Mouse (Mus musculus): Measurements from ENCODE around the gene Fiz1. TPM values are rescaled to one million over a fixed set of nuclear protein-coding genes. Genes with fewer than 3 reads are reported as not detected.
"Not testable (repeated sequence)": the region's sequence is repeated elsewhere in the genome, so short reads cannot be mapped to it uniquely, and the experiment has no call there.

Fiz1 gene
- polyA plus RNA-seq, 1 experiment from 2014 or later, result 46.4 TPM

DNA sequence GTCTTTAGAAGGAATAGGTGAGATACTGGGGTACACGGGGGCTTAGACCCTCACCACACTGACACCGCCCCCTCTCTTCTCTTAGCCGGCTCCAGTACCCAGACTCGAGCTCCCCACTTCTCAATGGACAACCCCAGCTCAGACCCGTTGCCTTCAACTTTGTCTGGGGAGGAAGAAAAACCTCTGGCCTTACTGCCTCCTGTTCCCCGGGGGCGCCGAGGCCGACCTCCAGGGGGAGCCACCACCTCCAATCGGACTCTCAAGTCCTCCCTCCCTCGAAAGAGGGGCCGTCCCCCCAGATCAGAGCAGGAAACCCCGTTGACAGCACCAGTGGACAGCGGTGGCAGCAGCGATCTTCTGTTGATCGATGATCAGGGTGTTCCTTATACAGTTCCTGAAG, 2.9 kb upstream of the Fiz1 start:
- DNase-seq (no peak), ATAC-seq (ENCODE audit: insufficient read depth) (no peak)
- Histone ChIP-seq H3K36me3 (ENCODE audit: insufficient read depth) (peaks cover 16% of the 10 kb centered on the region), H3K27ac (ENCODE audit: low read depth) (no peak overlapping the region), H3K4me3 (ENCODE audit: low read depth, low read length) (no peak overlapping the region), H3K9me3 (ENCODE audit: low read depth, low read length) (no peaks in the 10 kb centered on the region), H3K9ac (no peak overlapping the region), H3K27me3 (ENCODE audit: insufficient read depth, low read length) (no peaks in the 10 kb centered on the region), H3K4me1 (ENCODE audit: insufficient read depth) (no peaks in the 10 kb centered on the region), H3K4me2 (no peak overlapping the region)
- 93% methylated on average over 16 of the region's 16 CpGs for WGBS
- no peak for TF ChIP-seq CTCF (IDR thresholded peaks at IDR 0.05; ENCODE audit: low read depth)

DNA sequence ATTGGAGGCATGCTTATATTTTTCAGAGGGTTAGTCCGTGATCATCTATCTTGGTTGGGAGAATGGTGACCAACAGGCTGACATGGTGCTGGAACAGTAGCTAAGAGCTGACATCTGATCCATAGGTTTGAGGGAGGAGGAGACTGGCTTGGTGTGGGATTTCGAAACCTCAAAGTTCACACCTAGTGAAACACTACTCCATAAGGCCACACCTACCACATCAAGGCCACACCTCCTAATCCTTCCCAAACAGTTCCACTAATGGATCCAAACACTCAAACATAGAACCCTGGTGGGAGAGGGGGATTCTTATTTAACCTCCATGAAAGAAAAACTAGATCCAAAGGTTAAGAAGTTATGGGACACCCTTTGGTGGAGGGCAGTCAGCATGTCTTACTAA, 2.4 kb upstream of the Fiz1 start:
- Histone ChIP-seq H3K4me1 (ENCODE audit: insufficient read depth) (no peaks in the 10 kb centered on the region), H3K4me2 (no peak overlapping the region), H3K9me3 (ENCODE audit: low read depth, low read length) (no peaks in the 10 kb centered on the region), H3K4me3 (ENCODE audit: low read depth, low read length) (no peak overlapping the region), H3K9ac (no peak overlapping the region), H3K27me3 (ENCODE audit: insufficient read depth, low read length) (no peaks in the 10 kb centered on the region), H3K36me3 (ENCODE audit: insufficient read depth) (peaks cover 15% of the 10 kb centered on the region), H3K27ac (ENCODE audit: low read depth) (no peak overlapping the region)
- ATAC-seq (ENCODE audit: insufficient read depth) (no peak), DNase-seq (no peak)
- WGBS, result 85% methylated on average over 2 of the region's 2 CpGs
- TF ChIP-seq CTCF (IDR thresholded peaks at IDR 0.05; ENCODE audit: low read depth), result no peak

DNA sequence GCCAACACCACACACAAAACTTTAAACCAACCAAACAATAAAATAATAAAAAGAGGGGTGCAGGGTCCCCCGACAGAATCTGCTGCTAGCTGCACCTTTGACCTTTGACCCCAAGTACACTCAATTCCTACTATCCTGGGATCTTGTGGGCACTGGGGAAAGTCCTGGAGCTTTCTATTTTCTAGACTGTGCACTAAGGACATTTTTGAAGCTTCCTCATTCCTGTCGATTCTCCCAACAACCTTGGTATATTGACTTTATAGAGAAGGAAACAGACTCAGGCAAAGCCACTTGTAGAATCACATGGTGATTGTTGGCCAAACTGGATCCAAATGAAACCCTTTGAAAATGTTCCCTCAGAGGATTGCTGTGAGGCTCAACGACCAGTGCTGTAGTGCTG, 1.6 kb upstream of the Fiz1 start:
- no peak for TF ChIP-seq CTCF (IDR thresholded peaks at IDR 0.05; ENCODE audit: low read depth)
- ATAC-seq (ENCODE audit: insufficient read depth) (no peak), DNase-seq (peak; percentile 24)
- Histone ChIP-seq H3K9ac (peak overlapping the region; percentile 67), H3K4me1 (ENCODE audit: insufficient read depth) (no peaks in the 10 kb centered on the region), H3K27me3 (ENCODE audit: insufficient read depth, low read length) (no peaks in the 10 kb centered on the region), H3K4me2 (peak overlapping the region; percentile 66), H3K4me3 (ENCODE audit: low read depth, low read length) (peak overlapping the region; percentile 62), H3K36me3 (ENCODE audit: insufficient read depth) (peaks cover 19% of the 10 kb centered on the region), H3K27ac (ENCODE audit: low read depth) (peak overlapping the region; percentile 97), H3K9me3 (ENCODE audit: low read depth, low read length) (no peaks in the 10 kb centered on the region)
- WGBS, result 46% methylated on average over 3 of the region's 3 CpGs

DNA sequence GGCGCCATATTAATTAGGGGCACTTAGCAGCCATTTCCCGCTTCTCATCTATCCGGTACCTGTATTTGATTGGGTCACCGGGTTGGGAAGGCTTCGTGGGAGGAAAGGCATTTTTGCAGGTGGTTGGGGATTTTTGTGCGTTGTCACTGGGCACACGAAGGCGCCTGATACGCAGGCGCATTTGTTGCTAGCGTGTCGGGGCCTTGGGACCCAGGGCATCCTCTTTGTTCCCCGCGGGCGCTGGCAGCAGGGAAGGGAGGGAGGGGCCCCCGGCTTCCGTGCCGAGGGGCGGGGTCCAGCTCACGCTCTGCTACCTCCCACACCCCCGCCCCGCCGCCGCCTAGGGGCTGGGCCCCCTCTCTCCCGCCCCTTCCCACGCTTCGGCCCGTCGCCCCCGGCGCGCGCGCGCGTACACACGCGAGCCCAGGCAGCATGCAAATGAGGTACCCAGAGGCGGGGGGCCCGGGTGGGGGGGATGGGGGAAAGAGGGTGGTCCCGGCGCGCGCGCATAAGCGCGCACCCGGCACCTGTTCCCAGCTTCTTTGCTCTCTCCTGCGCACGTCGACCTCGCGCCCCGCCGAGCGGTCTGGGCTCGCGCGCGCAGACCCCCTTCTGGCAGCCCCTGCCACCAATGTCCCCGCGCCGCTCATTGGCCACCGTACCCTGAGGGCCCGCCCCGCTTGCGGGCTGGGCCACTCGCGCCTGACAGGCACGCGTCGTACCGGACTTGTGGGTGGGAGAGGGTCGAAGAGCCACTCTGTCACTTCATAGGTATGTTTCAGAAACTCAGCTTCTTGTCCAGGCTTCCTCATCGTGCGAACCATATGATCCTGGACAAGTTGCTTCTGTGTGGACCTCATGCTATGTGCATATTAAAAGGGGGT, 863 bp upstream of the Fiz1 start, which contains the start of gene Gm44973:
Gene Gm44973, plus strand, starts transcription at position 379 of the 884 bp plus-strand sequence.
- no peak for TF ChIP-seq CTCF (IDR thresholded peaks at IDR 0.05; ENCODE audit: low read depth)
- Histone ChIP-seq H3K9ac (peak within 1 kb of the TSS; percentile 76), H3K27me3 (ENCODE audit: insufficient read depth, low read length) (no peaks in the 10 kb centered on the region), H3K27ac (ENCODE audit: low read depth) (peak within 1 kb of the TSS; percentile 97), H3K4me1 (ENCODE audit: insufficient read depth) (no peaks in the 10 kb centered on the region), H3K4me2 (peak within 1 kb of the TSS; percentile 66), H3K36me3 (ENCODE audit: insufficient read depth) (peaks cover 26% of the 10 kb centered on the region), H3K4me3 (ENCODE audit: low read depth, low read length) (peak within 1 kb of the TSS; percentile 62), H3K9me3 (ENCODE audit: low read depth, low read length) (no peaks in the 10 kb centered on the region)
- peak; percentile 77 for ATAC-seq (ENCODE audit: insufficient read depth)
- peak; percentile 95 for DNase-seq
- WGBS, result 1% methylated on average over 67 of the region's 76 CpGs

DNA sequence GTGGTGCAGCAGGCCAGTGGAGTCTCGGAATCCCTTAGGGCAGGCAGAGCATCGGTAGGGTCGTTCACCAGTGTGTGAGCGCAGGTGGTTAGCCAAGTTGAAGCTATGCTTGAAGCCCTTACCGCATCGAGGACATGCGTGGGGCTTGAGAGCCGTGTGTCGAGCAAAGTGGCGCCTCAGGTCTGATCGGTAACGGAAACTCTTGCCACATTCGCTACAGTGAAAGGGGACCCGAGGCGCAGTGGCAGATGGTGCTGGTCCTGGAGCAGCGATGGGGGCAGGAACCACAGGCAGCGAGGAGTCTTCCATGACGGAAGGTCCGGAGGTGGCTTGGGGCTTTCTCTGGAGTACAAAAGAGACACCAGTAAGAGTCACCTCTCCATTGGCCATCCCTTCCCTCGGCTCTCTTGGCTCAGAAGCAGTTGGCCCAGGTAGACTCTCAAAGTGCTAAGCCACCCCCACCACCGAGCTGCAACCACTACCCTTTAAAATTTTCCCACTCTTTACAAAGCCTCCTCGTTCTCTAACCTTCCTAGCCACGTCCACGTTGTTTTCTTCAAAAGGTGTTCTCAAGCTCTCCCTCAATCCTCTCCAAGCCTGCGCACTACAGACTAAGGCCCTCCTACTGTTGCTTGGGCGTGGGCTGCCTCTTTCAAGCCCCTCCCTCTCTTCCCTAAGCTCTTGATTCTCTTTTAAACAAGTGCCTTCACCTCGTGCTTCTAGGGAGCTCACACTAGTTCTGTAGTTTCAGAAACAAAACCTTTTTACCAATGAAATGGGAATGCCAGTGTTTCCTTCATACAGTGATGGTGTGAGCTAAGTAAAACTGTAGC, 1.6 kb downstream of the Fiz1 start:
- 86% methylated on average over 27 of the region's 27 CpGs for WGBS
- no peak for DNase-seq
- H3K4me3 ChIP-seq (ENCODE audit: low read depth, low read length), result peak overlapping the region; percentile 62; the same call in 1 of the 2 replicates
- 0 out of 2 replicates have a peak overlapping the region, but pooled peaks have one; percentile 4 for H3K9ac ChIP-seq
- no peaks in the 10 kb centered on the region for H3K9me3 ChIP-seq (ENCODE audit: low read depth, low read length)
- H3K27ac ChIP-seq (ENCODE audit: low read depth), result no peak overlapping the region
- ATAC-seq (ENCODE audit: insufficient read depth), result no peak
- H3K4me1 ChIP-seq (ENCODE audit: insufficient read depth), result no peaks in the 10 kb centered on the region
- peak overlapping the region; percentile 66 for H3K4me2 ChIP-seq
- TF ChIP-seq CTCF (IDR thresholded peaks at IDR 0.05; ENCODE audit: low read depth), result no peak
- H3K27me3 ChIP-seq (ENCODE audit: insufficient read depth, low read length), result no peaks in the 10 kb centered on the region
- peaks cover 50% of the 10 kb centered on the region for H3K36me3 ChIP-seq (ENCODE audit: insufficient read depth)

DNA sequence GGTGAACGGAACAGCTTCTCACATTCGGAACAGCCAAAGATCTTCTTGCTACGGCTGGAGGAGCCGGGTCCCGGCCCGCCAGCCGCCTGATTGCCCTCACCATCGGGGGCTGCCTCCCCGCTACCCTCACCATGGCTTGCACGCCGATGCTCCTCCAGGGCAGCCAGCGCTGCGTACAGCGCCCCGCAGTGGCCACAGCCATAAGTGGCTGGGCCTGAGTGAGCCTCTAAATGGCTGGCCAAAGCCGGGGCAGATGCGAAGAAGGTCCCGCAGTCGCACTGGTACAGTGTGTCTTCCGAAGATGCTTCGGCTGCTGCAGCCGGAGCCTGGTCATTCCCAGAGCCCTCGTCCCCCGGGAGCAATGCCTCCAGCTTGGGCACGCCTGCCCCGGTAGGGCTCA, 6.3 kb downstream of the Fiz1 start:
- Histone ChIP-seq H3K4me3 (ENCODE audit: low read depth, low read length) (no peak overlapping the region), H3K4me1 (ENCODE audit: insufficient read depth) (no peaks in the 10 kb centered on the region), H3K4me2 (no peak overlapping the region), H3K36me3 (ENCODE audit: insufficient read depth) (peaks cover 68% of the 10 kb centered on the region), H3K27ac (ENCODE audit: low read depth) (no peak overlapping the region), H3K9me3 (ENCODE audit: low read depth, low read length) (no peaks in the 10 kb centered on the region), H3K9ac (no peak overlapping the region), H3K27me3 (ENCODE audit: insufficient read depth, low read length) (no peaks in the 10 kb centered on the region)
- no peak; the same call in 1 of the 2 replicates for TF ChIP-seq CTCF (IDR thresholded peaks at IDR 0.05; ENCODE audit: low read depth)
- DNase-seq, result no peak
- 94% methylated on average over 26 of the region's 26 CpGs for WGBS
- ATAC-seq (ENCODE audit: insufficient read depth), result no peak

DNA sequence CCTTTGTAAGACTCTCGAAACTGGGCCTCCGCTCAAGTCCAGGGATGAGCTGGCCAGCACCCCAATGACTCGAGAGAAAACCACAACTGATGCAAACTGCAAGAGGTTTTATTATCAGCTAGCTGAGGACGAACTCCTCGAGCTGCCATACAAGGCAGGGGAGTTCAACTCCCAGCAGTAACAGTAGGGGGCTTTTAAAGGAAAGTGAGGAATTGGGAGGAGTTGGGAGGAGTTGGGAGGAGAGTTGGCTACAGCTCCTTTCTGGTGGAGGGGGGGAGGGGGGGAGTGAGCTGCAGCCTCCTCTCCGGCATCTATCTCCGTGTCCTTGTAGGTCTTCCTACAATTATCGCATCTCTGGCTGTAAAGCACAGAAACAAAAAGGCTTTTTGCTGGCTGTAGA, 11.6 kb downstream of the Fiz1 start:
- not testable (repeated sequence) for H3K27me3 ChIP-seq (ENCODE audit: insufficient read depth, low read length); ATAC-seq (ENCODE audit: insufficient read depth); H3K9ac ChIP-seq; H3K4me2 ChIP-seq; H3K27ac ChIP-seq (ENCODE audit: low read depth); H3K4me1 ChIP-seq (ENCODE audit: insufficient read depth); H3K4me3 ChIP-seq (ENCODE audit: low read depth, low read length); H3K9me3 ChIP-seq (ENCODE audit: low read depth, low read length); DNase-seq
- peaks cover 18% of the 10 kb centered on the region for H3K36me3 ChIP-seq (ENCODE audit: insufficient read depth)
- 66% methylated on average over 8 of the region's 8 CpGs for WGBS
